ENCODE assay signal across 8 mouse cellular contexts in genomic region chr3:134239971-134240717, GRCm38 (mm10). TPM values are rescaled to one million over a fixed set of nuclear protein-coding genes. Genes with fewer than 3 reads are reported as not detected.
DNase-seq lines count a peak whose midpoint lies in the region; ATAC-seq and TF ChIP-seq lines count a peak whose summit lies in the region.

No protein-coding gene starts in this region.

- no peaks in the 10 kb centered on the region for H3K27me3 ChIP-seq in intestine, embryonic 16.5 days (replicated peaks; ENCODE audit: control insufficient read depth, insufficient read depth, low read length)
- peaks cover 16% of the 10 kb centered on the region for H3K27me3 ChIP-seq in small intestine, adult 2 months (ENCODE audit: control insufficient read depth, insufficient read depth, low read length)

- TF ChIP-seq CTCF in small intestine, adult 2 months (IDR thresholded peaks at IDR 0.05; ENCODE audit: extremely low read depth, insufficient read length, insufficient replicate concordance, low read depth, low read length) = no peak

- peak overlapping the region; percentile 86 for H3K4me2 ChIP-seq in intestine, embryonic 16.5 days (ENCODE audit: low read depth, low read length)

- no peaks in the 10 kb centered on the region for H3K9me3 ChIP-seq in intestine, embryonic 16.5 days (ENCODE audit: control insufficient read depth, low read length)

- intact Hi-C loops in left cerebral cortex, postnatal 25 days (cut with DNase I) = loop anchor here (2.0 to 10.0 kb wide), 5 partner anchors 273 to 927 kb away; no protein-coding TSS in a partner anchor

- DNase-seq in adrenal gland, postnatal 25 days = peak; percentile 84
- DNase-seq in embryo, embryonic 11 days = peak; percentile 83
- DNase-seq in left cerebral cortex, postnatal 25 days (ENCODE audit: low spot score in 2 of 2) = peak; percentile 74 to 75
- peak; percentile 87 for DNase-seq in mesoderm, embryonic 11.5 days (ENCODE audit: low read depth, low spot score)
- no peak for DNase-seq in c-Kit-positive CD71-positive TER-119-positive erythroid progenitor cells, embryonic 14.5 days (ENCODE audit: low spot score)

- WGBS in intestine, embryonic 16.5 days = under 1% methylated on average over 37 of the region's 61 CpGs
- WGBS in small intestine, adult 2 months = 1% methylated on average over 46 of the region's 61 CpGs

- no peaks in the 10 kb centered on the region for H3K36me3 ChIP-seq in intestine, embryonic 16.5 days (ENCODE audit: control insufficient read depth, insufficient read depth, low read length)
- H3K36me3 ChIP-seq in small intestine, adult 2 months (ENCODE audit: control insufficient read depth, insufficient read depth, low read length) = no peaks in the 10 kb centered on the region

- ATAC-seq in granulocyte monocyte progenitor cell, adult 5-6 weeks (replicated peaks; ENCODE audit: poor library complexity, severe bottlenecking) = peak; percentile 22
- ATAC-seq in intestine, embryonic 16.5 days = peak; percentile 41

- H3K9ac ChIP-seq in intestine, embryonic 16.5 days (ENCODE audit: low read depth, low read length) = peak overlapping the region; percentile 75

- H3K27ac ChIP-seq in intestine, embryonic 16.5 days (ENCODE audit: low read length) = peak overlapping the region; percentile 75
- H3K27ac ChIP-seq in small intestine, adult 2 months (ENCODE audit: insufficient read depth, low read depth, low read length) = no peak overlapping the region

- peaks cover 15% of the 10 kb centered on the region for H3K4me1 ChIP-seq in intestine, embryonic 16.5 days (ENCODE audit: control insufficient read depth, insufficient read depth, low read length)
- H3K4me1 ChIP-seq in small intestine, adult 2 months (ENCODE audit: control insufficient read depth, insufficient read depth, insufficient read length, low read length) = peaks cover 2% of the 10 kb centered on the region; the same call in 1 of the 2 replicates

- TF ChIP-seq POLR2A in small intestine, adult 2 months (IDR thresholded peaks at IDR 0.05; ENCODE audit: low read depth, low read length) = no peak

- peak overlapping the region; percentile 71 for H3K4me3 ChIP-seq in intestine, embryonic 16.5 days (ENCODE audit: low read length)
- peak overlapping the region; percentile 67 for H3K4me3 ChIP-seq in small intestine, adult 2 months (ENCODE audit: low read depth, low read length)

RNA-seq across cellular contexts. Expression of gene Cxxc4, which starts 3.9 kb away (rescaled TPM):
- 8.2 and 9.7 TPM in 2 replicates for total RNA-seq in adrenal gland, postnatal 25 days (2021)
- total RNA-seq in granulocyte monocyte progenitor cell, adult 5-6 weeks (2014; fragmentation: Nextera tagmentation) = not detected in 2 replicates
- not detected in 2 replicates for total RNA-seq in granulocyte monocyte progenitor cell, adult 5-6 weeks (2017)
- polyA plus RNA-seq in intestine, embryonic 16.5 days (2015; fragmentation: Nextera tagmentation; extraction: Ambion mirVana) = 2.3 and 2.4 TPM in 2 replicates
- total RNA-seq in left cerebral cortex, postnatal 25 days (2021) = 10 to 100 TPM; 25.4 to 26.0 TPM
- 0.37 and 0.79 TPM in 2 replicates for polyA plus RNA-seq in small intestine, adult 2 months (2012; rRNA removed)
